Mouse (Mus musculus): ENCODE measurements around the gene Kcnq1. TPM values are rescaled to one million over a fixed set of nuclear protein-coding genes. Genes with fewer than 3 reads are reported as not detected.

Kcnq1 gene
- total RNA-seq, 2 experiments from 2014 or later: 1.6 to 1.9 TPM

- DNase-seq: no peak
Observed at GRCm38 (mm10) chr7:143368267-143368643, 262.1 kb downstream of the Kcnq1 start.

- DNase-seq: no peak
Observed at GRCm38 (mm10) chr7:143371336-143371735, 265.2 kb downstream of the Kcnq1 start.

- no peak for DNase-seq
Observed at GRCm38 (mm10) chr7:143373265-143373664, 267.1 kb downstream of the Kcnq1 start.

GRCm38 (mm10) chr7:143375945-143376344, 269.8 kb downstream of the Kcnq1 start:
- no peak for DNase-seq

GRCm38 (mm10) chr7:143380466-143381073, 274.4 kb downstream of the Kcnq1 start:
- no peak for DNase-seq

GRCm38 (mm10) chr7:143386632-143387031, 280.5 kb downstream of the Kcnq1 start:
- DNase-seq: no peak

GRCm38 (mm10) chr7:143388783-143389695, 282.9 kb downstream of the Kcnq1 start:
- peak; percentile 77 for DNase-seq

GRCm38 (mm10) chr7:143389860-143390259, 283.7 kb downstream of the Kcnq1 start:
- DNase-seq: no peak

GRCm38 (mm10) chr7:143390277-143390948, 284.3 kb downstream of the Kcnq1 start:
- DNase-seq: no peak

- DNase-seq: no peak
Observed at GRCm38 (mm10) chr7:143395113-143395563, 289.0 kb downstream of the Kcnq1 start.

GRCm38 (mm10) chr7:143399756-143400155, 293.6 kb downstream of the Kcnq1 start:
- no peak for DNase-seq

GRCm38 (mm10) chr7:143400599-143400998, 294.4 kb downstream of the Kcnq1 start:
- no peak for DNase-seq

GRCm38 (mm10) chr7:143401429-143402016, 295.4 kb downstream of the Kcnq1 start:
- no peak for DNase-seq

GRCm38 (mm10) chr7:143404296-143404695, 298.1 kb downstream of the Kcnq1 start:
- DNase-seq: no peak

- no peak for DNase-seq
Observed at GRCm38 (mm10) chr7:143407931-143408501, 301.9 kb downstream of the Kcnq1 start.

- DNase-seq: peak; percentile 50
Observed at GRCm38 (mm10) chr7:143408615-143409021, 302.5 kb downstream of the Kcnq1 start.

GRCm38 (mm10) chr7:143412606-143413005, 306.4 kb downstream of the Kcnq1 start:
- no peak for DNase-seq

- DNase-seq: no peak
Observed at GRCm38 (mm10) chr7:143415070-143415469, 308.9 kb downstream of the Kcnq1 start.

- no peak for DNase-seq
Observed at GRCm38 (mm10) chr7:143416406-143416805, 310.2 kb downstream of the Kcnq1 start.

- DNase-seq: no peak
Observed at GRCm38 (mm10) chr7:143417875-143418274, 311.7 kb downstream of the Kcnq1 start.

GRCm38 (mm10) chr7:143419585-143420160, 313.5 kb downstream of the Kcnq1 start:
- no peak for DNase-seq

Data from gastrocnemius, postnatal 10 days (tissue).